Mouse (Mus musculus) heart, adult 2 months (tissue): ENCODE measurements around the gene BC107364. TPM values are rescaled to one million over a fixed set of nuclear protein-coding genes. Genes with fewer than 3 reads are reported as not detected.
"Not testable (repeated sequence)": the region's sequence is repeated elsewhere in the genome, so short reads cannot be mapped to it uniquely, and the experiment has no call there.

Experiments used
- DNase-seq, 2 experiments: peaks; one replicate each; pipeline ENCODE4 v3.0.0; 2021
- H3K27ac ChIP-seq: fragments of 200-600 bp; 2 replicates; pipeline ENCODE4 v1.8.1; 2022
- H3K27me3 ChIP-seq: fragments of 200-500 bp; 2 replicates; pipeline ENCODE4 v1.6.1; 2012; ENCODE audit warnings: mild to moderate bottlenecking, low read length, inconsistent platforms, mixed read lengths; ENCODE audit not compliant: control insufficient read depth, insufficient read depth
- H3K36me3 ChIP-seq: fragments of 200-500 bp; 2 replicates; pipeline ENCODE4 v1.6.1; 2012; ENCODE audit warnings: low read length, inconsistent platforms; ENCODE audit not compliant: control insufficient read depth, insufficient read depth
- H3K4me1 ChIP-seq: fragments of 200-500 bp; 2 replicates; pipeline ENCODE4 v1.6.1; 2011; ENCODE audit warnings: low read length; ENCODE audit not compliant: control insufficient read depth, insufficient read depth
- H3K4me3 ChIP-seq: fragments of 200-600 bp; 2 replicates; pipeline ENCODE4 v1.8.1; 2022
- H3K79me2 ChIP-seq: fragments of 200-500 bp; replicated peaks from 2 replicates; pipeline ENCODE4 v1.6.1; 2012; ENCODE audit warnings: mild to moderate bottlenecking, inconsistent platforms, low read length, moderate library complexity, mixed read lengths; ENCODE audit not compliant: control insufficient read depth, insufficient read depth
- H3K9ac ChIP-seq: fragments of 200-500 bp; 2 replicates; pipeline ENCODE4 v1.6.1; 2012; ENCODE audit warnings: low read depth, mild to moderate bottlenecking, control low read depth, inconsistent platforms, low read length, mixed read lengths
- CTCF ChIP-seq: fragments of 200-600 bp; IDR thresholded peaks from 2 replicates; pipeline ENCODE4 v1.8.1; 2022; ENCODE audit warnings: antibody characterized with exemption, mild to moderate bottlenecking, moderate library complexity
- EP300 ChIP-seq: fragments of 200-500 bp; IDR thresholded peaks from 2 replicates; pipeline ENCODE4 v1.6.1; 2011; ENCODE audit warnings: low read depth, low read length, control low read depth; ENCODE audit not compliant: insufficient read depth
- POLR2A ChIP-seq: fragments of 200-500 bp; IDR thresholded peaks from 2 replicates; pipeline ENCODE4 v1.6.1; 2011; ENCODE audit warnings: mild to moderate bottlenecking, low read depth, low read length, control low read depth; ENCODE audit not compliant: insufficient read depth
- WGBS: fragments of 180-500 bp; shearing (Covaris S2); methylation state at CpG from one replicate; pipeline ENCODE4 v1.1.7; 2018; 5-methylcytosine and 5-hydroxymethylcytosine counted together
- intact Hi-C: fragments of 180-260 bp; cut with DNase I; formaldehyde crosslinking; loops from one replicate; pipeline ENCODE4 v1.15.1; 2025
- polyA plus RNA-seq: library from polyadenylated mRNA; depleted of rRNA; stranded (reverse); fragments of >200 nt; gene quantifications from 2 replicates; pipeline ENCODE4 v1.2.3, GENCODE M21; 2012
- total RNA-seq, 2 experiments: library from RNA; stranded (reverse); gene quantifications; 2 replicates each; pipeline ENCODE4 v1.2.3; 2021

BC107364 gene
- total and polyA plus RNA-seq, 3 experiments: not detected

DNA sequence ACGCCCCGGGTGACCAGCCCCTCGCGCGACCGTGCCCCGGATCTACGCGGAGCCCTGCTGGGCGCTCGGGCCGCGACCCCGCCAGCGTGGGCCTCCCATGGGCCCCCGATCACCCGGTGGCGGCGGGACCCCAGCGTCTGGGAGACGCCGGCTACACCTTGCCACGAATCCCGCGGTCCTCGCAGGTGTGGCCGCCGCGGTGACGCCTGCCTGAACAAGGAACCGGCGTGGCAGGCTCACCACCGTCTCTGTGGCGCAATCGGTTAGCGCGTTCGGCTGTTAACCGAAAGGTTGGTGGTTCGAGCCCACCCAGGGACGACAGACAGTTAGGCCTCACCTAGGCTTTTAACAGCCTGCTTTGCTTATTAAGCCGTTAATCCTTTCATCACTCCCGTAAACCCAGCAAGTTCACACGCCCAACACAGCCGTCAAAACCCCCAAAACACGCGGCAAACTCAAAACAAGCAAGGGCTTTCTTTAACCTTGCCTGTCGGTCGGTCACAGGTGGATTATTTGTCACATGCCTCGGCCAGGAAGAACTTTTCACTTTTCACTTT, 847 bp downstream of the BC107364 start:
- H3K36me3 ChIP-seq, H3K4me1 ChIP-seq, H3K4me3 ChIP-seq, H3K27me3 ChIP-seq, intact Hi-C loops, DNase-seq, H3K27ac ChIP-seq, H3K9ac ChIP-seq, H3K79me2 ChIP-seq: not testable (repeated sequence)
- WGBS: no CpG with 5 or more reads among the region's 50 CpGs

GRCm38 (mm10) chr3:96450586-96450896, 1.6 kb downstream of the BC107364 start:
- H3K9ac ChIP-seq, H3K36me3 ChIP-seq, intact Hi-C loops, H3K79me2 ChIP-seq, H3K27me3 ChIP-seq, H3K27ac ChIP-seq, H3K4me3 ChIP-seq, DNase-seq, H3K4me1 ChIP-seq: not testable (repeated sequence)
- 0% methylated on average over 1 of the region's 10 CpGs for WGBS

DNA sequence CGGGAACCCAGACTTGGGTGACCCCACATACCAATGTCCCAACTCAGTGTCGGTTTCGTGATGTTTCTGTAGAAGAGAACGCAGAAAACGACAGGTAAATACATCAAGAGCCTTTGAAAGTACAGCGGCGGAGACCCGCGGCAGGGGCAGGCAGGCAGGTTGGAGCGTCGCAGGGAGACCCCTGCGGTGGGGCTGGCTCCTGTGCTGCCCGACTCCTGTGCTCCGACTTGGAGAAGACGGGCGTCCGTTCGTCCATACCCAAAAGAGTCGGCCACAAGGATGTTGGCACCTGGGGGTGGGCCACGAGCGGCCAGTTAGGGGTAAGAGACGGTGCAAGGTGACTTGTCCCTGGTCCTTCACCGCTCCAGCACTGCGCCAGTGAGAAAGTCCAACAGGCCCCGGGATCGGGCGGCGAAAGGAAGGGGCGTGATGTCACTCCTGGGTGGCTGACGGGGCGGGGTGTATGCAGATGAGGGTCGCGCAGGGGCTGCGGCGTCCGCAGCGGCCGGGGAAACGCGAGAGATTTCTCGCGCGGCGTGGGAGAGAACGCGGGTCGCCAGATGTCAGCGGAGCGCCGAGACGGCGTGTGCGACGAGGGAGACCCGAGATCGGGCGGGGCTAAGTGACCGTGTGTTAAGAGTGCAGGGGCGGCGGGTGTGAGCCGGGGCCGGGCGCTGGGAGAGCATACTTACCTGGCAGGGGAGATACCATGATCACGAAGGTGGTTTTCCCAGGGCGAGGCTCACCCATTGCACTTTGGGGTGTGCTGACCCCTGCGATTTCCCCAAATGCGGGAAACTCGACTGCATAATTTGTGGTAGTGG, 2.1 kb downstream of the BC107364 start:
- H3K36me3 ChIP-seq, intact Hi-C loops, H3K4me1 ChIP-seq, H3K27ac ChIP-seq, H3K4me3 ChIP-seq, DNase-seq, H3K9ac ChIP-seq, H3K79me2 ChIP-seq, H3K27me3 ChIP-seq: not testable (repeated sequence)
- no CpG with 5 or more reads among the region's 68 CpGs for WGBS

- peaks cover 7% of the 10 kb centered on the region for H3K27me3 ChIP-seq
- no peaks in the 10 kb centered on the region for H3K79me2 ChIP-seq
- H3K4me1 ChIP-seq: no peaks in the 10 kb centered on the region; the same call in 1 of the 2 replicates
- 67% methylated on average over 4 of the region's 4 CpGs for WGBS
- no peak overlapping the region for H3K27ac ChIP-seq
- no peaks in the 10 kb centered on the region for H3K36me3 ChIP-seq
- intact Hi-C loops: no loop called here
- TF ChIP-seq EP300: no peak
- TF ChIP-seq POLR2A: no peak
- TF ChIP-seq CTCF: no peak
- H3K4me3 ChIP-seq: no peak overlapping the region
- no peak overlapping the region for H3K9ac ChIP-seq
- no peak for DNase-seq
These were observed 6.7 kb downstream of the BC107364 start for GRCm38 (mm10) chr3:96445436-96445835.

DNA sequence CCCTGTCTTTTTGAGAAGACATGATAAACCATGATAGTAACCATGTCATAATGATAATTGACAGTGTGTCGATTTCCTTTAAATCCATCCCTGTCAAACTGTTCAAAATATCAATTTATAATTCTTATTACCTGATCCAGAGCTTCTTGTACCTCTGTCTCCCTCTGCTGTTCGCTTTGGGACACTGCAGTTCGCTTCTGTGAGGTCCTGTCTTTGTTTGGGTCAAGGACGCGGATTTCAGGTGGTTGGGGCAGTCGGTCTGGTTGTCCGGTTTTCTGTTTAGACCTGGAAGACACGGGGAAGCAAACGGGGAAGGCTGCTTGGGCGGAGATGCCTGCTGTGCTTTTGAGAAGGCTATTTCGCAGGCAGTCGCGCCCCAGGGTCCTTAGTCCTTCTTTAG, 11.5 kb downstream of the BC107364 start:
- H3K4me1 ChIP-seq: no peaks in the 10 kb centered on the region; the same call in 1 of the 2 replicates

GRCm38 (mm10) chr3:96435557-96436091, 16.5 kb downstream of the BC107364 start:
- H3K9ac ChIP-seq: no peak overlapping the region

More for the DNA sequence above, 11.5 kb downstream of the BC107364 start:
- 2% methylated on average over 13 of the region's 13 CpGs for WGBS
- intact Hi-C loops: loop anchor here (5.0 kb wide), 1 partner anchor 163 kb away; no protein-coding TSS in a partner anchor
- Histone ChIP-seq H3K36me3 (no peaks in the 10 kb centered on the region), H3K27me3 (peaks cover 9% of the 10 kb centered on the region), H3K79me2 (no peaks in the 10 kb centered on the region), H3K9ac (no peak overlapping the region), H3K4me3 (no peak overlapping the region), H3K27ac (no peak overlapping the region)
- TF ChIP-seq POLR2A (no peak), CTCF (peak; percentile 97)
- peak; percentile 55 to 69 for DNase-seq

More at GRCm38 (mm10) chr3:96435557-96436091, 16.5 kb downstream of the BC107364 start:
- intact Hi-C loops: no loop called here
- no peak for DNase-seq
- TF ChIP-seq EP300 (no peak), POLR2A (no peak), CTCF (no peak)
- no peaks in the 10 kb centered on the region; the same call in 1 of the 2 replicates for H3K4me1 ChIP-seq
- H3K27me3 ChIP-seq: peaks cover 7% of the 10 kb centered on the region; the same call in 1 of the 2 replicates
- H3K27ac ChIP-seq: no peak overlapping the region
- no peaks in the 10 kb centered on the region for H3K79me2 ChIP-seq
- no peak overlapping the region for H3K4me3 ChIP-seq
- no peaks in the 10 kb centered on the region for H3K36me3 ChIP-seq
- WGBS: 5% methylated on average over 26 of the region's 26 CpGs
